Mouse (Mus musculus): ENCODE measurements around the gene Nipa2. TPM values are rescaled to one million over a fixed set of nuclear protein-coding genes. Genes with fewer than 3 reads are reported as not detected.
"Not testable (repeated sequence)": the region's sequence is repeated elsewhere in the genome, so short reads cannot be mapped to it uniquely, and the experiment has no call there.

Gene Nipa2
- total RNA-seq, 2 experiments from 2014 or later = 41.2 to 48.9 TPM

- intact Hi-C loops (cut with DNase I) = no loop called here
- DNase-seq = no peak
Observed at GRCm38 (mm10) chr7:55957178-55957577, 5.1 kb downstream of the Nipa2 start.

- DNase-seq = no peak
- intact Hi-C loops (cut with DNase I) = no loop called here
Observed at GRCm38 (mm10) chr7:55956054-55956453, 6.2 kb downstream of the Nipa2 start.

GRCm38 (mm10) chr7:55938341-55938740 is 23.9 kb downstream of the Nipa2 start:
- intact Hi-C loops (cut with DNase I) = no loop called here
- no peak for DNase-seq

GRCm38 (mm10) chr7:55935025-55935424 is 27.3 kb downstream of the Nipa2 start:
- no peak for DNase-seq
- intact Hi-C loops (cut with DNase I) = no loop called here

GRCm38 (mm10) chr7:55928649-55929048 is 33.6 kb downstream of the Nipa2 start:
- DNase-seq = no peak
- intact Hi-C loops (cut with DNase I) = no loop called here

GRCm38 (mm10) chr7:55927262-55927661 is 35.0 kb downstream of the Nipa2 start:
- no peak for DNase-seq
- intact Hi-C loops (cut with DNase I) = no loop called here

- intact Hi-C loops (cut with DNase I) = loop anchor here (5.0 kb wide), 1 partner anchor 289 kb away; no protein-coding TSS in a partner anchor
- DNase-seq = not testable (repeated sequence)
Observed at GRCm38 (mm10) chr7:55918365-55918764, 43.9 kb downstream of the Nipa2 start.

- DNase-seq = no peak
- intact Hi-C loops (cut with DNase I) = no loop called here
Observed at GRCm38 (mm10) chr7:55912118-55912517, 50.2 kb downstream of the Nipa2 start.

GRCm38 (mm10) chr7:55911371-55911770 is 50.9 kb downstream of the Nipa2 start:
- intact Hi-C loops (cut with DNase I) = no loop called here
- DNase-seq = peak in 1 of 2 experiments; percentile 17

GRCm38 (mm10) chr7:55910356-55910755 is 51.9 kb downstream of the Nipa2 start:
- intact Hi-C loops (cut with DNase I) = no loop called here
- no peak for DNase-seq

GRCm38 (mm10) chr7:55909519-55909918 is 52.8 kb downstream of the Nipa2 start:
- no peak for DNase-seq
- intact Hi-C loops (cut with DNase I) = no loop called here

GRCm38 (mm10) chr7:55905449-55905848 is 56.8 kb downstream of the Nipa2 start:
- DNase-seq = no peak
- intact Hi-C loops (cut with DNase I) = no loop called here

GRCm38 (mm10) chr7:55903766-55904165 is 58.5 kb downstream of the Nipa2 start:
- DNase-seq = no peak
- intact Hi-C loops (cut with DNase I) = no loop called here

- intact Hi-C loops (cut with DNase I) = no loop called here
- no peak for DNase-seq
Observed at GRCm38 (mm10) chr7:55891797-55892196, 70.5 kb downstream of the Nipa2 start.

- intact Hi-C loops (cut with DNase I) = no loop called here
- no peak for DNase-seq
Observed at GRCm38 (mm10) chr7:55890731-55891130, 71.5 kb downstream of the Nipa2 start.

- DNase-seq = no peak
- intact Hi-C loops (cut with DNase I) = no loop called here
Observed at GRCm38 (mm10) chr7:55889996-55890395, 72.3 kb downstream of the Nipa2 start.

GRCm38 (mm10) chr7:55888603-55889002 is 73.7 kb downstream of the Nipa2 start:
- intact Hi-C loops (cut with DNase I) = no loop called here
- DNase-seq = no peak

Other genes with a start within 250 kb of the Nipa2 start
- gene Siglech, start 194.3 kb downstream of the Nipa2 start, total RNA-seq (2021) = under 1 TPM; 0.25 to 0.41 TPM
- 10 to 100 TPM in 1 of 2 experiments, 1 to 10 TPM in 1; 10.0 to 10.7 TPM for gene Tubgcp5, start 168.3 kb downstream of the Nipa2 start, total RNA-seq (2021)
- gene Cyfip1, start 120.7 kb downstream of the Nipa2 start, total RNA-seq (2021) = 10 to 100 TPM; 39.0 to 42.1 TPM
- gene Nipa1, start 57.5 kb upstream of the Nipa2 start, total RNA-seq (2021) = 1 to 10 TPM; 5.8 to 5.9 TPM
- 10 to 100 TPM; 43.4 to 45.9 TPM for gene Herc2, start 87.7 kb upstream of the Nipa2 start, total RNA-seq (2021)